Mouse (Mus musculus) bone marrow macrophage, adult 2 months (primary cell): Measurements from ENCODE around the gene Acin1.

Source experiments
- CTCF ChIP-seq: IDR thresholded peaks from 2 replicates; pipeline ENCODE4 v1.5.1; 2012; ENCODE audit warnings: low read depth, mild to moderate bottlenecking, low read length, moderate library complexity
- POLR2A ChIP-seq: IDR thresholded peaks from 2 replicates; pipeline ENCODE4 v1.6.1; 2012; ENCODE audit warnings: mild to moderate bottlenecking, low read depth, low read length, borderline replicate concordance

DNA sequence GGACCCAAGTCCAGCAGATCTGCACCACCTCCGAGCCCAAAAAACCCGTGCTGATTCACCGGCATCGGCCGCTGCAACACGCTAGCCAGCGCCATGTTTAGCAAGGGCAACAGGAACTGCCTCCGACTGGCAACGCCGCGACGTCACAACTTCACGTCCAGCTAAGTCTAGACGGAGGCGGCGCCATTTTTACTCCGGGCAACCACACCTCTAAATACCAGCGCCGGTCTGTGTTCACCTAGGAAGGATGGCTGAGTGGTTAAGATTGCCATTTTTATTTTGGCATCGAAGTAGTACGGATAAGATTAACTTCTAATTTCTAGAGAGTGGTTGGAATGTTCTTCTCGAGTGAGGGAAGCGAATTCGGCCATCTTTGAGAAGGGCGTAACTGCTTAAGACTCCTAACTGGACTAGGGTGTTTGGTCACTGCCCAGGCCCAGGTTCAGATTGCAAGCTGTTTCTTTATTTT lies 68.8 kb downstream of the Acin1 start, which contains the start of gene Psmb5:
- no peak for TF ChIP-seq CTCF
- no peak for TF ChIP-seq POLR2A
